Mouse (Mus musculus) cerebellum, adult 18-20 months (tissue): ENCODE results near the gene Ccm2.

Source experiments
- DNase-seq, 2 experiments: peaks; one replicate each; pipeline ENCODE4 v3.0.0; 2021

Gene Ccm2

GRCm38 (mm10) chr11:6530746-6531145, 15.9 kb upstream of the Ccm2 start:
- DNase-seq, result no peak

DNA sequence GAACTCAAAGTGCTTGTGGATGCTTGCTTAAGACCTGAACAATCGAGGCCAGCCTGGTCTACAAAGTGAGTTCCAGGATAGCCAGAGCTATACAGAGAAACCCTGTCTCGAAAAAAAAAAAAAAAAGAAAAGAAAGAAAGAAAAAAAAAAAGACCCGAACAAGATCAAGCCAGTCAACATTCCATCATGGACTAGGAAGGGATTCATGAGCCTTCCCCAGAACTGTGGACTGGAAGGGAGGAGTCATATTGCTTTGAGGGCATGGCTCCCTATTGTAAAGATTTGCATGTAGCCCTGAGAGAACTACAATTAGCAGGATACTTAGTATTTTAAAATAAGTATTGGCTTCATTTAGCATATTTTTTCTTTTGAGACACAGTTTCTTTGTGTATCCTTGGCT, 2.0 kb upstream of the Ccm2 start:
- no peak for DNase-seq

DNA sequence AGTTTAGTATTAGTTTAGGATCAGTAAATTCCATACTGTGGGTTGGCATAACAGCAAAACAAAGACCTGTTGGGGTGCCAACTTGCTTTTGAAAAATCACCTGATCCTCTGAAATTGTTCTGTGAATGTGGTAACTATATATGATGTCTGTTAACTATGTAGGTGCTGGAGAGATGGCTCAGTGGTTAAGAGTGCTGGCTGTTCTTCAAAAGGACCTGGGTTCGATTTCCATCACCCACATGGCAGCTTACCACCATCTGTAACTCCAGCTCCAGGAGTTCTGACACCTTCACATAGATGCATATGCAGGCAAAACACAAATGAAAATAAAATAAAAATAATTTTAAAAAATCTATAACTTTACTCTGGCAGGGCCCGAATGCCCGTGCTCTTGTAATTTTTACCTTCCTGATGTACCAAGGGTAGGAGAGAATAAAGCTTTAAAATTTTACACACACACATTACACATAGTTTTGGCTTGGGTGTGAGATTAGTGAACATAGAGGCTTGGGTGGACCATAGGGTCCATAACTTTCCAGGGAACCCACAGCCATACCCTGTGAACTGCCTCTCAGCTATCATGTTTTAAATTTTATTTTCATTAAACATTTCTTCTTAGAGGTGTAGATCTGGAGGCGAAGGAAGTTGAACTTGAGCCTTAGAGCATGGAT, 1.4 kb upstream of the Ccm2 start:
- no peak for DNase-seq

- DNase-seq, result no peak
These were observed 862 bp upstream of the Ccm2 start for GRCm38 (mm10) chr11:6545857-6546192.

DNA sequence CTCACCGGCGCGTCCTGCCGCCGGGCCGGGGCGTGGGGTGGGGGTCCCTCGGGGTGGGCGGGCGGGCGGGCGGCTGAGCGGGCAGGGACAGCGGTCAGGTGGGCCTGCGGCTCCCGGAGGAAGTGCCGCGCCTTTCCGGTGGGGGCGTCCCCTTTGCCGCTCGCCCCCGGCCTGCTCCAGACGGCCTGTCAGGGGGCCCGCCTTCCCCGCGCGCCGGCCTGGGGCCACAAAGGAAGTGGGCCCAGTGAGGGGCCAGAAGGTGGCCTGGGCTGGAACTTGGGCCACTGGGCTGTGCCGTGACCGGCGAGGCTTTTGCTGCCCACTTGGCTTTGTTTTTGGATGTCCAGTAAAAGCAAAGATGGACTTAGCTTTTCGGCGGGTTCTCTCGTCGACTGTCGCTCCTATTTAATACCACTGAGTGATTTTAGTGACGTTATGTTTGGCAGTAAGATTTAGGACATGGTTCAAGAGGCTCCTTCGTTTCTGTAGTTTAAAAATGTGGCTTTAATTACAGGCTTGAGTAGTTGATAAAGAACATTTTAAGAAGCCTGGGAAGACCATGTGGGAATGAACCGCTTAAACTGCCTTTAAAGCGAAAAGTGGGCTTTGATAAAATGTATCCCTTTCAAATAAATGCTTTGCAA, 472 bp downstream of the Ccm2 start:
- DNase-seq, result peak; percentile 49 to 61

DNA sequence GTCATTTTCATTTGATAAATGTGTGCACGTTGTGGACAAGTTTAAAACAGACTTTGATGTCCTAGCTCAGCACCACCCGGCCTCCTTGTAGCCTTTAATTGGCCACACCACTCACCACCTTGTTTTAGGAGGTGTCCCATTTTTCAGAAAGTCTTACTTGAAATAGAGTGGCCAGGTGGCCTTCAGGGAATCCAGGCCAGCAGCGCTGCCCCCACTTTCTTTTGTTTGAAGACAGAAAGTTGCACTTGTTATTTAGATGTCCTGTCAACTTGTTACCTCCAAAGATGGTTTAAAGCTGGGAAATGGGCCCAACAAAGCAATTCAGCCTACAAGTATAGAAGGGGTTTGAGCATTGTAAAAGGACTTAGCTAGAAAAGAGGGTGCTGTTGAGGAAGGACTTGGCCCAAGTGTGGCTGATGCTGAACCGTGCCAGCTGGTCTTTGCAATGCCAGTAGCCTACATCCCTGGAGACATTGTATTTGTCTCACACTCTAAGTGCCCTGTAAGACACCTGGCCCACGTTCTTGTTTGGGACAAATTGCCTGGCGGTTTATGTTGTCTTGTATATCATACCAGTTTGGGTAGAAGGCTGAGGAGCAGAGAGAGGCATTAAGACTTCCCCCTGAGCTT, 1.1 kb downstream of the Ccm2 start:
- no peak for DNase-seq

- no peak for DNase-seq
These were observed 3.1 kb downstream of the Ccm2 start for GRCm38 (mm10) chr11:6549770-6550169.

DNA sequence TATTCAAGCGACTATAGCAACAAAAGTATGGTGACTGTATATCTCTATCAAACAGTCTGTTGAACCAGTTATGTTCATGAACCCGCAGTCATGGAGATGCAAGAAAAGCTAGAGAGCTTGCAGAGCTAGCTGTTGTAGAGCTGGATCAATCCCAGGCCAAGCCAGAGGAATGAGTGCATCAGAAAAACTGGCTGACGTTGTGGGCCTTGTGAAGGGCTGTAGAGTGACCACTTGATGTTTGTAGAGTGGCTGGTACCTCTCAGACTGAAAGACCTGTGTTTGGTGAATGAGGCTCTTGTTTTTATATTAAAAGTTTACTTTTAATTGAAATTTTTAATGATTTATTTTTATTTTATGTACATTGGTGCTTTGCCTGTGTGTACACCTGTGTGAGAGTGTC, 3.5 kb downstream of the Ccm2 start:
- DNase-seq, result no peak

DNA sequence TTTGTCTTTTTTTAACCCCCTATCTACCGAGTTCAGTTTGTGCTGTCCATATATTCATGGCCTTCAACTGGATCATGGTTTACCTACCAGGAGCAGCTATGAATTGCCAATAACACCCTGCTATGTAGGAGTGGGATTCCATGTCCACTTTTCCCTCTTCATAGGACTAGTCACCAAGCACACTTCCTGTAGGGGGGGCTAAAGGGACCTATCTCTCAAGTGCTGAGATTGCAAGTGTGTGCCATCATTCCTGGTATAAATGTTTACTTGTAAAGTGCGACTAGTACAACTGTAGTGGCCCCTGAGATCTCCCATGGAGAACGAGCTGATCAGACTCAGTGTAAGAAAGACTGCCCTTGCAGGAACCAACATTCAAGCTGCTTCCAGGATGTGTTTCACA, 11.5 kb downstream of the Ccm2 start:
- DNase-seq, result no peak

DNA sequence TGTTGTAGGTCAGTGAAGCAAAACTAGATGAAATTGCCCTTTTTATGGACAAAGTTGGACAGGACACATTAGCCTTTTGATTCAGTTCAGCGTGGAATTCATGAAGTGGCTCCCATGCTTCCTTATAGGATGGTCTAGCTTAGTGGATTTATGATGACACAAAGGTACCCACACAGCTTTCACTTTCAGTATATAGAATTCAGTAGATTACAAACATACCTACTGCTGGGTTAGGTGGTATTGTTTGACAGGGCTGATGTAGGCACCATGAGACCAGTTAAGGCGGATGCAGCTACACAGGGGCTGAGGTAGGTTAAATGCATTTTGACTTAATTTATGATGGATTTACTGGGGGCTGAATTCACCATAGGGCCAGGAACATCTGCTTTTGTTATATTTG, 13.3 kb downstream of the Ccm2 start:
- no peak for DNase-seq

DNA sequence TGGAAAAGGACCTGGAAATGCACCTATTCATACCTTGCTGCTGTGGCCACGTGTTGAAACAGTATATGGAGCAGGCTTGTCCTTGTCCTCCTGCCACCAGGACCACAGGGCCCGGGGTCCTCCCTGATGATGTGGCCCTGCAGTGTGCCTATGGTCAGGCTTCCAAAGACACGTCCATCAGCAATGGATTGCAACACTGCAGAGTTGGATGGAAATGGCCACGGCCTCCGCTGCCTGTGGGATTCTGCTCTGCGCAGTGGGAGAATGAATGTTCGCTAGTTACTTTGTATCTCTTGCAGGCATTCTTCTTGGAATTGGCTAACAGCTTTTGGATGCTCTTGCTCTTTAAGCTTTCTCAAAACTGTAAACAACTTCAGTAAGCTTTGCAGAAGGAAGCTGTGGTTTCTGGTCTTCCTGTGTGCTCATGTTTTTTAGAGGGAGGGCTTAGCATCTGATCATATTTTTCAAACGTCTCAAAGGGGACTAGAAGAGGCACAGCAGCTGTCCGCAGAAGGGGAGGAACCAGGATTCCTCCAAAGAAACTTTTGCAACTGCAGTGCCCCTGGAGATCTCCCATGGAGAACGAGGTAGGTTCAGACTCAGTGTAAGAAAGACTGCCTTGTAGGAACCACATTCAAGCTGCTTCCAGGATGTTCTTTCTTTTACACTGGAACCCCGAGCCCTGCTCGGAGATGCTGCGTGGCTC, 14.1 kb downstream of the Ccm2 start:
- DNase-seq, result no peak

- DNase-seq, result no peak
These were observed 14.8 kb downstream of the Ccm2 start for GRCm38 (mm10) chr11:6561474-6561873.

GRCm38 (mm10) chr11:6562359-6562758, 15.7 kb downstream of the Ccm2 start:
- no peak for DNase-seq

- no peak for DNase-seq
These were observed 16.5 kb downstream of the Ccm2 start for GRCm38 (mm10) chr11:6563201-6563600.

GRCm38 (mm10) chr11:6566496-6566895, 19.8 kb downstream of the Ccm2 start:
- DNase-seq, result no peak

DNA sequence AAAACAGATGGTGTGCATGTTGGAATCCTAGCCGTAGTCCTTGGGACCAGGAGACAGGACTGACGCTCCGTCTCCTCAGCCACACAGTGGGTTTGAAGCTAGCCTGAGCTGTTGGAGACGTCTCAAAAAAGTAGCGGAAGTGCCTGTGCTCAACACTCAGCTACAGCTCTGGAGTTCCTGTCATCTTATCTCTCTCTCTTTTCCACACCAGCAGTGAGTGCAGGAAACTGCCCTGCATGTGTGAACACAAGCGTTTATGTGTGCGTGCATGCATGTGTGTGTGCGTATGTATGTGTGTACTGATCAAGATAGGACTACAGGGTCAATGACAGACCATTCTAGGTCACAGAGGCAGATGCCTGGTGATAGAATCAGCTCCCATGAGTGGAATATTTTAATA, 21.3 kb downstream of the Ccm2 start:
- DNase-seq, result no peak

- peak; percentile 45 to 47 for DNase-seq
These were observed 22.1 kb downstream of the Ccm2 start for GRCm38 (mm10) chr11:6568584-6569409.

GRCm38 (mm10) chr11:6569410-6569777, 22.7 kb downstream of the Ccm2 start:
- no peak for DNase-seq

- no peak for DNase-seq
These were observed 29.5 kb downstream of the Ccm2 start for GRCm38 (mm10) chr11:6576151-6576550.

GRCm38 (mm10) chr11:6579361-6579760, 32.7 kb downstream of the Ccm2 start:
- DNase-seq, result no peak

DNA sequence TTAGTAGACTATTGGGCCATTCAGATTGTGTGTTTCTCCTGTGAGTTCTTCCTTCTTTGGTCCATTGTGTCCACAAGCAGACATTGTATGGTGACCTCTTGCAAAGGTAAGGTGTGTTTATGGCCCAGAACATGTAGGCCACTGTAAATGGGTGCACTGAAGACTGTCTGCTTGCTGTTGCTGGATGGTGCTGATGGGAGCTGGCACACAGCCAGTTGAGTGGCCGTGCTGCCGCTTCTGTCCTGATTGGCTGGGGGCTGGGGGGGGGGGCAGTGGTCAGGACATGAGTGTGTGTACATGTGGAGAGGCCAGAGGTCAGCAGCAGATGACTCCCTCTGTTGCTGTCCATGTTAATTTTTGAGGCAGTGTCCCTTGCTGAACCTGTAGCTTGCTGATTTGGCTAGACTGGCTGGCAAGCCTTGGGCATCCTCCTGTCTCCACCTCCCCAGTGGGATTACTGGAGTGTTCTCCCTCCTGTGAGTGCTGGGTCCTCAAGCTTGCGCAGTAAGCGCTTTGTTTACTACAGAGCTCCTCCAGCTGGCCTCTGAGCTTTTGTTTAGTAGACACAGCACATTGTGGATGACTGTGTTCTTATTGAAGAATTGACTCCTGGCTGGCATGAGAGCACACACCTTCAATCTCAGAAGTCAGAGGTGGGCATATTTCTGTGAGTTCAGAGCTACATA, 33.5 kb downstream of the Ccm2 start:
- DNase-seq, result no peak

- no peak for DNase-seq
These were observed 34.9 kb downstream of the Ccm2 start for GRCm38 (mm10) chr11:6581560-6581959.

- DNase-seq, result no peak
These were observed 39.1 kb downstream of the Ccm2 start for GRCm38 (mm10) chr11:6585748-6586147.
